Mouse (Mus musculus): ENCODE measurements around the gene Sec11a.

The Sec11a gene

GRCm38 (mm10) chr7:80897134-80897533 is 50.4 kb downstream of the Sec11a start:
- no peak for DNase-seq (ENCODE audit: low spot score)

DNA sequence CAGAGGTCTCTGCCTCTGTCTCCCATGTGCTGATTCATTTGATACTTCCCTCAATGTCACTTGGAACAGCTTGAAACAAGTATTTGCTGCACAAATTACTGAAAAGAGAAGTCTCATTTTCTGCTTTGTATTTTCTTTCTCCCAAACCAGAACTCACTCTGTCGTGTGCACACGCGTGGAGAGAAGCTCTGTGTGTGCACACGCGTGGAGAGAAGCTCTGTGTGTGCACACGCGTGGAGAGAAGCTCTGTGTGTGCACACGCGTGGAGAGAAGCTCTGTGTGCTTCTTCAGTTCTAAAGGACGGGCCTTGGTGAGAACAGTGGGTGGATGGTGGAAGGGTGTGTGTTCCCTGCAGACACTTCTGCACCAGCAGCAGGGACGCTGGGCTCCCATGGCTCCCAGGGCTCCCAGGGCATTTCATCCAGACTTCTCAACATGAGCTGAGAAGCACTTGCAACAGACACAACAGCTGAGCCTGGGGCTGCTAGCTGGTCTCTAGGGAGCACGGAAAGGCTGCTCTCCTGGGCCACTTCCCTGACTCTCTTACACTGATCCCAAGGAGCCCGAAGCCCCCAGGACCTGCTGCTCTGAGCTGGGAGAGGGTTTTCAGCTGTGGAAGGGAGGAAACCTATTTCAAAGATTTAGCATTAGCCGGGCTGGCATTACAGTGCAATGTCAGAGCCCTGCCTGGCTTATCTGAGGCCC is 52.6 kb downstream of the Sec11a start:
- no peak for DNase-seq (ENCODE audit: low spot score)

DNA sequence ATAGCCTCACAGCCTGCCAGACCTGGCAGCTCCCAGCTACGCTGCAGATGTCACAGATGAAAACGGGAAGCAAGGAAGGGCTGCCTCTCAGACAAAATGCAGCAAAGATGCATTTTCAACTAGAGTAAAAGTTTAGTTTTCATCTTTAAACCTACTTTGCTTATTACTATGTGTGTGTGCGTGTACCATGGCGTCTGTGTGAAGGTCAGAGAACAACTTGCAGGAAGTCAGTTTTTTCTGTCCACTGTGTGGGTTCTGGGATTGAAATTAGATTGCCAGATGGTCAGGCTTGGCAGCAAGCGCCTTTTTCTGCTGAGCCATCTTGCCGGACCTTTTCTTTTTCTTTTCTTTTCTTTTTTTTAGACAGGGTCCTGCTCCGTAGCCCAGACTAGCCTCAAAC is 53.4 kb downstream of the Sec11a start:
- DNase-seq (ENCODE audit: low spot score): no peak

DNA sequence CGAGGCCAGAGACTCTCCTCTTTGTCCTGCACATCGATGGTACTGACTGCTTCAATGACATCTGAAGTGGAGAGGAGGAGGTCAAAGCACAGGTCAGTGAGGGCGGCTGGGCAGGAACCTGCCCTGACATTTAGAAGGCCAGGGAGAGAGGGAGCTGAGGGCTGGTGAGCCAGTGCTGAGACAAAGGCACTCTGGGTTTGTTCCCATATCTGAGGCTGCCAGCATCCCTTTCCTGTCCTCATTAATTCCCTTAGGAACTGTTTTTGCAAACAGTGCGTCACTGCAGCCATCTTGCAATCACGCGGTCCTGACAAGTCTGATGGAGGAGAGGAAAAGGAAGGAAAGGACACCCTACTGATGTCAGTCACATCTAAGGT is 53.8 kb downstream of the Sec11a start:
- no peak for DNase-seq (ENCODE audit: low spot score)

GRCm38 (mm10) chr7:80893086-80893752 is 54.4 kb downstream of the Sec11a start:
- DNase-seq (ENCODE audit: low spot score): no peak

- DNase-seq (ENCODE audit: low spot score): no peak
These were observed 57.7 kb downstream of the Sec11a start for GRCm38 (mm10) chr7:80889841-80890241.

DNA sequence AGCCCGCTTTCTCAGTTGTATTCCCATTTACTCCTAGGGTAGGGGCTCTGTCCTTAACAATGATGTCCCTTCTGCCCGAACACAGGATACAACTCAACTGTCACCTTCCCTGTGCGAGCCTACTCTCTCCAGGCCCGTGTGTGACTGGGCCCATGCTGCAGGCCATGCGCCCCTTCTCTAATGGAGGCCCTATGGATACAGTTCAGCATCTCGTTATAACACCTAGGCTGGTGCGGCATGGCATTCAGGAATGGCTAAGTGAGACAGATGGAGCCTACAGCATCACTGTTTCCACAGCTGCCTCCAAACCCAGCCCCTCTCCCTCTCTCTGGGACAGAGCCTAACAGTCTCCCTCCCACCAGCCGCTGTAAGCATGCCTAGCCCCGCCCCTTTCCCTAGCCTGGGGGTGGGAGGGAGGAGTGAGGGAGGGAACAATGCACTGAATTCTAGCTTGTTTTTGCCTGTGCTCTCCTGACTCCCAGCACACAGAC is 58.5 kb downstream of the Sec11a start:
- DNase-seq (ENCODE audit: low spot score): no peak

DNA sequence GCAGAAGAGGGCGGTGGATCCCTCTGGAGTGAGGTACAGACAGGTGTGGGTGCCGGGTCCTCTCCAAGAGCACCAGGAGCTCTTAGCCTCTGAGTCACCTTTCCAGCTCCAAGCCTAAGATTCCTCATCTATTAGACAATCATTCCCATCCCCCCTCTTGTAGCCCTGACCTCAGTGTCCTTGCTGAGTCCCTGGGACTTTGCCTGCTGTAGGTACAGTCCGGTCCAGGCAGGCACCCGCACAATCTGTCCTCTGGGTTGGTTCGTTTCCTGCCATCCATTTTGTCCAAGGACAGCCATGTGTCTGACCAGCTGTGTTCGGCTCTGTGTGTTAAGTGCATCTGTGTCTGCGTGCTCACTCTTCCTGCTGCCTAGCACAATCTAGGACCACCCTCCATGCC is 59.0 kb downstream of the Sec11a start:
- DNase-seq (ENCODE audit: low spot score): no peak

DNA sequence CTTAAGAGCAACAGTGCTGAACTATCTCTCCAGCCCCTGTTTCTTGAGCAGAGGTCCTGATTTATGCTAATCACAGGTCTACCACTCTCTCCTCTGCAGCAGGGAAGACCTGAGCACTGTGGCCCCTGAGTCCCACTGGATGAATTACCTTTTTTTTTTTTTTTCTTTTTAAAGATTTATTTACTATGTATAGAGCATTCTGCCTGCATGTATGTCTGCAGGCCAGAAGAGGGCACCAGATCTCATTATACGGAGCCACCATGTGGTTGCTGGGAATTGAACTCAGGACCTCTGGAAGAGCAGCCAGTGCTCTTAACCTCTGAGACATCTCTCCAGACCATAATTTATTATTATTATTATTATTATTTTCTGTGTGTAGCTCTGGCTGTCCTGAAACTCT is 61.9 kb downstream of the Sec11a start:
- DNase-seq (ENCODE audit: low spot score): no peak

- peak; percentile 59 for DNase-seq (ENCODE audit: low spot score)
These were observed 64.6 kb downstream of the Sec11a start for GRCm38 (mm10) chr7:80882830-80883505.

GRCm38 (mm10) chr7:80875727-80876126 is 71.9 kb downstream of the Sec11a start:
- no peak for DNase-seq (ENCODE audit: low spot score)

DNA sequence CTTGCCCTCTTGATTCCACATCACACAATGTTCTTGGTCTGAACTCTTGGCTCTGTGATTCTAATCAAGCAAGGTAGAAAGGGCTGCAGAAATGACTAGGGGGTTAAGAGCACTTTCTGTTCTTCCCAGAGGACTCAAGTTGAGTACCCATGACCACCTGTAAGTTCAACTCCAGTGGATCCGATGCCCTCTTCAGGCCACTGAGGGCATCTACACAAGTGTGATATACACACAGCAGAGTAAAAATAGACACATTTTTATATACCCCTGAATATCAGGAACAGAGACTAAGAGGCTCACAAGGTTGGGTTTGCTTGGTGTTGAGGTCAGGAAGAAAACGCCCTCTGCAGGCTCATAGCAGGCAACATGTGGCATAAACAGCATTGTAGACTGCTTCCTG is 73.9 kb downstream of the Sec11a start:
- DNase-seq (ENCODE audit: low spot score): no peak

DNA sequence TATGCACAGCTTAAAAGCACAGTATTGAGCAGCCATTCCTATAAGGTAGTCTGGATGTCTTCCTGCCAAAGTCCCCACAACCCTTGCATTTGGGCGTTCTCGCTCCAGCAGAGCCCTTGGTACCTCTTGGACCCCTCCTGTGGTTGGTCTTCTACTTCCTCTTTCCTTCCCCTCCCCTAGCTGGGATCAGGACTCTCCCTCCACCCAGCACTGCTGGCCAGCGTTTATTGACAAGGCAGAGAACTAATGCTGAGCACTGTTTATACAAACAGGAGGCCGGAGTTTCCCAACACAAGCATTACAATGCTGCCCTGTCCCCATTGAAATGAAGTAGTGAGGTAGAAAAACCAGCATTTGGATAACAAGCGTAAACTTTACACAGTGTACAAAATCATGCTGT is 74.5 kb downstream of the Sec11a start:
- no peak for DNase-seq (ENCODE audit: low spot score)

DNA sequence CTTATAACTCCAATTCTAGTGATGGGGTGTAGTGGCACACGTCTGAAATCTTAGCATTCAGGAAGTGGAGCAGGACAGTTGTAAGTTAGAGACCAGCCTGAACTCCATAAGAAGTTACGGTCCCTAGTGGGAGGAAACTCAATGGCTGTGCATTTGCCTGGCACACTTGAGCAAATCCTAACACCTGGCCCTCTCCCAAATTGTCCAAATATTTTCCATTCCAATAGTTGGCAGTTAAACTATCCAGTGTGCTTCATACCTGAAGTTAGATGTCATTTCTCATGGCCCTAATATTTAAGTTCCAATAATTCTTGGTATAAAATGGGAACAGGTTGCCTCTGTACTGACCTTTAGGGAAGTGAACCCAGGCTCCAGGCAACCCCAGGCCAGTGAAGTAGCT is 78.9 kb downstream of the Sec11a start:
- DNase-seq (ENCODE audit: low spot score): no peak

DNA sequence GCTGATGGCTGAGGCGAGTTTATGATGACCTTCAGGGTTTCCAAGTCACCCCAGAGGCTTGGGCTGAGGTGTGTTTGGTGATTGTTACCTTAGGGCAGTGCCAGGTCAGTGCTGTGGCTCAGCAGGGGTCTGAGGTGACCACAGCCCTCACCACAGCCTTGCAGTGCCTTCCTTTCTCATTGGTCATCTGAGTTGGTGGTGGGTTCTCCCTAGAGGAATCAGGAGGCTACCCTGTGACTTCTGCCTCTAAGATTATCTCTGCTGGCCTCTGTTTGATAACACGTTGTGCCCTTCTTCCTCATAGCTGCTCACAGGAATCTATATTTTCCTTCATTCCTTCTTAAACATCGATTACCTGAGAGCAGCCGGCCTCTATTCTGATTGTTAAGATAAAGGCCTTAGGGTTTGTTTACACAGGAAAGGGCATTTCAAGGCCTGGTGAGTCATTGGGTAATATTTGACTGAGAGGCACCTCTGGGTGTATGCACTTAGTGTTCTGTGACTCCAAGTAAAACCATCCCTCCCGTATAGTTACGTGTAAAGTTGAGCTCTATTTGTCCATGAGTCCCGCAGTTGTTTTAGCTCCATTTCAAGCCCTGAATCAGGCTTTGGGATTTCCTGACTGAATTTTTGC is 80.9 kb downstream of the Sec11a start:
- DNase-seq (ENCODE audit: low spot score): no peak

DNA sequence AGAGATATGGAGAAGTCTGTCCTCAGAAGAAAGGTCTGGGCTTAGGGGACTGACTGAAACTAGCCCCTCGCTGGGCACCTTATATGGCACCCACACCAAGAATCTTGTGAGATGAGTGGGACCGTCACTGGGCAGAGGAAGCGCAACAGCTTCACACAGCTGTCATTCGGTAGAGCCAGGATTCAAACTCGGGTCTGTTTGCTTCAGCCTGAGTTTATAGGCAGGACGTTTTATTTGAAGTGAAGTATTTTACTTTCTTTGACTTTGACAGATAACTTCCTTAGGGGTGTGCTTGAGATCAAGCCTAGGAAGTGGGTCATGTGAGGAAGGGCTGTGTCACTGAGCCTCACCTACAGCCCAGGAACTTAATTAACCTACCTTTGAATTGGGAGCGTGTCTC is 82.1 kb downstream of the Sec11a start:
- DNase-seq (ENCODE audit: low spot score): no peak

GRCm38 (mm10) chr7:80864831-80865230 is 82.7 kb downstream of the Sec11a start:
- DNase-seq (ENCODE audit: low spot score): no peak

- DNase-seq (ENCODE audit: low spot score): no peak
These were observed 83.4 kb downstream of the Sec11a start for GRCm38 (mm10) chr7:80864151-80864550.

GRCm38 (mm10) chr7:80863520-80863919 is 84.1 kb downstream of the Sec11a start:
- no peak for DNase-seq (ENCODE audit: low spot score)

GRCm38 (mm10) chr7:80862475-80862874 is 85.1 kb downstream of the Sec11a start:
- no peak for DNase-seq (ENCODE audit: low spot score)

- DNase-seq (ENCODE audit: low spot score): peak; percentile 90
These were observed 86.8 kb downstream of the Sec11a start, which contains the start of gene Zscan2 for GRCm38 (mm10) chr7:80860729-80861274. Gene Zscan2, plus strand, starts transcription at chr7:80860920.

DNA sequence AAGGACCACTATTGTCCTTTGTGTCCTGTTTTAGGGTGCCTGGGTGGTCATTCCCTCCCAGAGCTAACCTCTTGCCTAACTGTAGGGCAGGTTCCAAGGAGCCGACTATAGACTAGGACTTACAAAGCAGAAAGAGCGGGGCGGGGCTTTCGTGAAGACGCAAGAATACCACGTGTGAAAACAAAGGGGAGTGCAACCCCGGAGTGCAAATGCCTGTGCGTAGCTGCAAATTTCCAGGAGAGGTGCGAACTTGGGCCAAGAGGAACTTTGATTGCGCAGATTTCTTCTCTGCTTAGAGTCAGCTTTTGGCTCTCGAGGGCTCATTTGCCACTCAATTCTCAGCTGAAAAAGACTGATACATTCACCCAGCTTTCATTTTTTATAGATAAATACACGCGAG is 87.4 kb downstream of the Sec11a start:
- no peak for DNase-seq (ENCODE audit: low spot score)

Data from layer of hippocampus, adult 9-10 months (tissue).